Mouse (Mus musculus): Measurements from ENCODE around the gene Snx21. TPM values are rescaled to one million over a fixed set of nuclear protein-coding genes. Genes with fewer than 3 reads are reported as not detected.
A peak's percentile ranks its signal among the peaks of the same experiment; 100 is the strongest.

The Snx21 gene
- polyA plus RNA-seq, 1 experiment from 2014 or later = 19.1 TPM

GRCm38 (mm10) chr2:164784869-164785420 is 678 bp upstream of the Snx21 start:
- Histone ChIP-seq H3K4me2 (peak overlapping the region; percentile 88), H3K36me3 (ENCODE audit: insufficient read depth) (peaks cover 11% of the 10 kb centered on the region; the same call in 1 of the 2 replicates), H3K9ac (peak overlapping the region; percentile 81), H3K4me3 (ENCODE audit: low read depth, low read length) (peak overlapping the region; percentile 70), H3K27me3 (ENCODE audit: insufficient read depth, low read length) (no peaks in the 10 kb centered on the region), H3K4me1 (ENCODE audit: insufficient read depth) (peaks cover 8% of the 10 kb centered on the region; the same call in 1 of the 2 replicates), H3K9me3 (ENCODE audit: low read depth, low read length) (no peaks in the 10 kb centered on the region), H3K27ac (ENCODE audit: low read depth) (peak overlapping the region; percentile 92; the same call in 1 of the 2 replicates)
- no peak for TF ChIP-seq CTCF (IDR thresholded peaks at IDR 0.05; ENCODE audit: low read depth)
- ATAC-seq (ENCODE audit: insufficient read depth) (no peak), DNase-seq (no peak)
- WGBS = 5% methylated on average over 7 of the region's 7 CpGs

DNA sequence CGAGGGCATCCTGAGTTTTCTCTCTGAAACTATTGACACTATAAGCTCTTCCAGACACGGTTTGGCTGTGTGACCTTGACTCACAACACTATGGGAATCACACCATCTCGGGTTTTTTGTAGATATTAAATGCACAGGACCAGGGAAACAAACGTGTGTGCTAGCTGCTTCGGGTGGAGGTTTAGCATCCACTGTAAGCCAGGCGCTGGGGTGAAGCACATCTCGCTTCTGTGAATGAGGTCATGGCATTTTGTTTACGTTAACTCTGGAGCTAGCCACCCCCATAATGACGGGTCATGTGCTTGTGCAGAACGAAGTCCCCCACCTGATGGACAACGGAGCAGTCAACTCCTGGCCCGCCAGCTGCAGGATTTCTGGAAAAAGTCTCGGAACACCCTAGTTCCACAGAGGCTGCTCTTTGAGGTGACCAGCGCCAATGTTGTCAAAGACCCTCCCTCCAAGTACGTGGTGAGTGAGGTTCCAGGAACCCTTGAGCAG is 814 bp downstream of the Snx21 start:
- peak overlapping the region; percentile 70 for H3K4me3 ChIP-seq (ENCODE audit: low read depth, low read length)
- 4% methylated on average over 15 of the region's 15 CpGs for WGBS
- H3K4me1 ChIP-seq (ENCODE audit: insufficient read depth) = peaks cover 8% of the 10 kb centered on the region; the same call in 1 of the 2 replicates
- H3K27ac ChIP-seq (ENCODE audit: low read depth) = peak overlapping the region; percentile 92; the same call in 1 of the 2 replicates
- no peaks in the 10 kb centered on the region for H3K9me3 ChIP-seq (ENCODE audit: low read depth, low read length)
- no peak for TF ChIP-seq CTCF (IDR thresholded peaks at IDR 0.05; ENCODE audit: low read depth)
- H3K36me3 ChIP-seq (ENCODE audit: insufficient read depth) = peaks cover 19% of the 10 kb centered on the region
- H3K9ac ChIP-seq = peak overlapping the region; percentile 81
- DNase-seq (peak; percentile 63), ATAC-seq (ENCODE audit: insufficient read depth) (peak; percentile 3)
- H3K27me3 ChIP-seq (ENCODE audit: insufficient read depth, low read length) = no peaks in the 10 kb centered on the region
- H3K4me2 ChIP-seq = peak overlapping the region; percentile 88

- no peak for ATAC-seq (ENCODE audit: insufficient read depth)
- Histone ChIP-seq H3K27me3 (ENCODE audit: insufficient read depth, low read length) (no peaks in the 10 kb centered on the region), H3K9me3 (ENCODE audit: low read depth, low read length) (no peaks in the 10 kb centered on the region), H3K4me2 (peak overlapping the region; percentile 88), H3K9ac (peak overlapping the region; percentile 27; the same call in 1 of the 2 replicates), H3K36me3 (ENCODE audit: insufficient read depth) (peaks cover 25% of the 10 kb centered on the region), H3K4me1 (ENCODE audit: insufficient read depth) (peaks cover 8% of the 10 kb centered on the region; the same call in 1 of the 2 replicates), H3K4me3 (ENCODE audit: low read depth, low read length) (peak overlapping the region; percentile 70), H3K27ac (ENCODE audit: low read depth) (no peak overlapping the region)
- no peak for TF ChIP-seq CTCF (IDR thresholded peaks at IDR 0.05; ENCODE audit: low read depth)
- no peak for DNase-seq
- 76% methylated on average over 3 of the region's 3 CpGs for WGBS
Observed at GRCm38 (mm10) chr2:164787032-164787431, 1.4 kb downstream of the Snx21 start.

DNA sequence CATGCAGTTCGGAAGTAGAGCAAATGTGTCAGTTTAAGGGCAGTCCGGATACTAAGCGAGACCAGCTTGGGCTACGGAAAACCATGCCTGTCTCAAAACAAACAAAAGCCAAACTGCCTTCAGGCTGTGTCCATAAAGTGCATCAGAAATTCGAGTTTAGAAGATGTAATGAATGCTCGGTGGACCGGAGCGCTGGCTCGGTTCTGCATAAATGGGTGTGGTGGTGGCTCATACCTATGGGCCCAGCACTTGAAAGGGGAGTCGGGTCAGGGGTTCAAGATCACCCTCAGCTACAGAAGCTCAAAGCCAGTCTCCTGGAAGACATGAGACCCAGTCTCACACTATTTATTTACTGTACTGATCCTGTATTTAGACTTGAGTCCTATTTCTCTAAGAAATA is 2.2 kb downstream of the Snx21 start:
- Histone ChIP-seq H3K27me3 (ENCODE audit: insufficient read depth, low read length) (no peaks in the 10 kb centered on the region), H3K4me1 (ENCODE audit: insufficient read depth) (peaks cover 8% of the 10 kb centered on the region; the same call in 1 of the 2 replicates), H3K4me2 (no peak overlapping the region), H3K27ac (ENCODE audit: low read depth) (no peak overlapping the region), H3K9ac (no peak overlapping the region), H3K9me3 (ENCODE audit: low read depth, low read length) (no peaks in the 10 kb centered on the region), H3K36me3 (ENCODE audit: insufficient read depth) (peaks cover 33% of the 10 kb centered on the region), H3K4me3 (ENCODE audit: low read depth, low read length) (no peak overlapping the region)
- no peak for TF ChIP-seq CTCF (IDR thresholded peaks at IDR 0.05; ENCODE audit: low read depth)
- DNase-seq (no peak), ATAC-seq (ENCODE audit: insufficient read depth) (no peak)
- 77% methylated on average over 10 of the region's 10 CpGs for WGBS

GRCm38 (mm10) chr2:164788411-164788810 is 2.8 kb downstream of the Snx21 start:
- 62% methylated on average over 4 of the region's 4 CpGs for WGBS
- Histone ChIP-seq H3K4me1 (ENCODE audit: insufficient read depth) (peaks cover 8% of the 10 kb centered on the region; the same call in 1 of the 2 replicates), H3K4me3 (ENCODE audit: low read depth, low read length) (no peak overlapping the region), H3K4me2 (no peak overlapping the region), H3K36me3 (ENCODE audit: insufficient read depth) (peaks cover 39% of the 10 kb centered on the region), H3K9ac (no peak overlapping the region), H3K27ac (ENCODE audit: low read depth) (no peak overlapping the region), H3K9me3 (ENCODE audit: low read depth, low read length) (no peaks in the 10 kb centered on the region), H3K27me3 (ENCODE audit: insufficient read depth, low read length) (no peaks in the 10 kb centered on the region)
- no peak for TF ChIP-seq CTCF (IDR thresholded peaks at IDR 0.05; ENCODE audit: low read depth)
- ATAC-seq (ENCODE audit: insufficient read depth) (no peak), DNase-seq (no peak)

DNA sequence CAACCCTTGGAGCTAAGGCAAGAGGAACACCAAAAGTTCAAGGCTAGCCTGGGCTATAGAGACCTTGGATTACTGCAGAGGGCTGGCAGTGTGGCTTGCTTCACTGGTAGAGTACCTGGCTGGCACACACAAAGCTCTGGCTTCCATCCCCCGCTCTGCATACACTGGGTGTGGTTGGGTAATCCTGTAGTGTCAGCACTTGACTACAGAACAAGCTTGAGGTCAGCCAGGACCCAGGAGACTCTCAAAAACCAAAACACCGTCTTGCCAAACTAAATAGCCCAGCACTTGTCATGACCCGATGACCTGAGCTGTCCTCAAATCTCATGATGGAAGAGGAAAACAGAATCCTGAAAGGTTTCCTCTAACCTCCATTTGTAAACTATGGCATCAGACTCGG is 4.8 kb downstream of the Snx21 start:
- Histone ChIP-seq H3K36me3 (ENCODE audit: insufficient read depth) (peaks cover 54% of the 10 kb centered on the region), H3K9me3 (ENCODE audit: low read depth, low read length) (no peaks in the 10 kb centered on the region)
- no peak for DNase-seq

DNA sequence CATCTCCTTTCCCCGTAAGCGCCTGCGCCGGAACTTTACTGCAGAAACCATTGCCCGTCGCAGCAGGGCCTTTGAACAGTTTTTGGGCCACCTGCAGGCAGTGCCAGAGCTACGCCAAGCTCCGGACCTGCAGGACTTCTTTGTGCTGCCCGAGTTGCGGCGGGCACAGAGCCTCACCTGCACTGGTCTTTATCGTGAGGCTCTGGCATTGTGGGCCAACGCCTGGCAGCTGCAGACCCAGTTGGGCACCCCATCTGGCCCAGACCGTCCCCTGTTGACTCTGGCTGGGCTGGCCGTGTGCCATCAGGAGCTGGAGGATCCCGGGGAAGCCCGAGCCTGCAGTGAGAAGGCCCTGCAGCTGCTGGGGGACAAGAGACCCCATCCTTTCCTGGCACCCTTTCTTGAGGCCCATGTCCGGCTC is 6.2 kb downstream of the Snx21 start:
- 92% methylated on average over 18 of the region's 18 CpGs for WGBS
- peaks cover 68% of the 10 kb centered on the region for H3K36me3 ChIP-seq (ENCODE audit: insufficient read depth)
- TF ChIP-seq CTCF (IDR thresholded peaks at IDR 0.05; ENCODE audit: low read depth) = no peak
- H3K4me1 ChIP-seq (ENCODE audit: insufficient read depth) = 0 out of 2 replicates have a peak, but pooled peaks cover 4% of the 10 kb centered on the region
- H3K27ac ChIP-seq (ENCODE audit: low read depth) = no peak overlapping the region
- H3K9me3 ChIP-seq (ENCODE audit: low read depth, low read length) = no peaks in the 10 kb centered on the region
- H3K27me3 ChIP-seq (ENCODE audit: insufficient read depth, low read length) = no peaks in the 10 kb centered on the region
- ATAC-seq (ENCODE audit: insufficient read depth) = no peak
- H3K4me2 ChIP-seq = no peak overlapping the region
- no peak overlapping the region for H3K9ac ChIP-seq
- H3K4me3 ChIP-seq (ENCODE audit: low read depth, low read length) = no peak overlapping the region
- no peak for DNase-seq

More for the DNA sequence above, 4.8 kb downstream of the Snx21 start:
- no peaks in the 10 kb centered on the region for H3K27me3 ChIP-seq (ENCODE audit: insufficient read depth, low read length)
- WGBS = 55% methylated on average over 4 of the region's 4 CpGs
- no peak overlapping the region for H3K4me2 ChIP-seq
- H3K4me1 ChIP-seq (ENCODE audit: insufficient read depth) = 0 out of 2 replicates have a peak, but pooled peaks cover 5% of the 10 kb centered on the region
- H3K27ac ChIP-seq (ENCODE audit: low read depth) = no peak overlapping the region
- no peak overlapping the region for H3K9ac ChIP-seq
- no peak for ATAC-seq (ENCODE audit: insufficient read depth)
- no peak for TF ChIP-seq CTCF (IDR thresholded peaks at IDR 0.05; ENCODE audit: low read depth)
- H3K4me3 ChIP-seq (ENCODE audit: low read depth, low read length) = no peak overlapping the region

Measured in lung, embryonic 14.5 days (tissue).